Mouse (Mus musculus) megakaryocyte-erythroid progenitor cell, adult 5-6 weeks (primary cell): Measurements from ENCODE around the gene Ttc33. TPM values are rescaled to one million over a fixed set of nuclear protein-coding genes. Genes with fewer than 3 reads are reported as not detected.
"Not testable (repeated sequence)": the region's sequence is repeated elsewhere in the genome, so short reads cannot be mapped to it uniquely, and the experiment has no call there.

ENCODE experiments used
- ATAC-seq: replicated peaks from 2 replicates; pipeline ENCODE4 v1.8.0; 2016; ENCODE audit warnings: mild to moderate bottlenecking, inconsistent platforms; ENCODE audit not compliant: severe bottlenecking, poor library complexity, low FRiP score, low TSS enrichment
- total RNA-seq, 2 experiments: library from RNA; stranded (forward) in 1 of 2; stranded (reverse) in 1 of 2; fragments of 200-1000, 215-1000 nt in 1 of 2; fragments of >200 nt in 1 of 2; fragmentation: Nextera tagmentation in 1 of 2; gene quantifications; 2 replicates each; pipeline ENCODE4 v1.2.3; 2014 to 2017

Gene Ttc33
- total RNA-seq, 2 experiments from 2014 or later, result 12.6 to 35.6 TPM

- no peak for ATAC-seq
Observed at GRCm38 (mm10) chr15:5173217-5173820, 12.0 kb upstream of the Ttc33 start.

DNA sequence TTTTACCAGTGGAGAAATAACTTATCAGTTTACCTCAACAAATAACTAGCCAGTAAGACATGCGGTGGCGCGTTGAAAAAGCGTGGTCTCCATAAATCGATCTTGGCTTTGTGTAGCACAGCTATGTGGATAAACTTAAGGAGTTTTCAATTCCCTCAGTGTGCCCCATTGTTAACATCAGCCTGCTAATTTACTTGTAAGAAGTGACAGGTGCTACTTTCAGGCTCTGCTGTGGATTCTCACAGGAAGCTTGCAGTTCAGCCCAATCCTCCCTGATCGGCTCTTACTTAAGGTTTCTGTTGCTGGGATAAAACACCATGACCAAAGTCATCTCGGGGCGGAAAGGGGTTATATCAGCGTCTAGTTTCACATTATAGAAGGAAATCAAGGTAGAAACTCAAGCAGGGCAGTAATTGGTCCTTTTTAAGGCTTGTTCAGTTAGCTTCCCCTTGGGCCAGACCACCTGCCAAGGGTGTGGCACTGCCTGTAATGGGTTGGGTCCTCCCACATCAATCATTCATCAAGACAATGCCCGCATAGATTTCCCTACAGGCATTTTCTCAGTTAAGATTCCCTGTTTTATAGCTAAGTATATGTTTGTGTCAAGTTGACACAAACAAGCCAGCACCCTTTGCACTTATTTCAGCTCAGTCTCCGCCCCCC, 526 bp upstream of the Ttc33 start:
- no peak for ATAC-seq

DNA sequence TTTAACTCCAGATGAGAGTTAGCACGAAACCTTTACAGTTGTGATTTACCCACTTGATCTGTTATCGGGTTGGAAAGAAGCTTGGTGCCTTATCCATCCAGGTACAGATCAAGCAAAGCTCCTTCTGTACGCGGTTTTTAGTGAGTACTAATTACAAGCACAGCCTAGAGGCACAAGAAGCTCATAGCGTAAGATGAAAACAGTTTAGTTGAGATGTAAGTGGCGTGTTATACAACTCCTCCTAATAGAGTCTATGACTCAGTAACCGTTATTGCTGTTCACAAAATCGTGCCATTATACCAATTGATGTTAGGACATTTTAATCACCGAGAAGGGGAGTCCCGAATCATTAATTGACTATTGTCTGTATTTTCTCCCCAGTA, 959 bp downstream of the Ttc33 start:
- ATAC-seq, result no peak

- ATAC-seq, result no peak
Observed at GRCm38 (mm10) chr15:5187116-5187515, 1.8 kb downstream of the Ttc33 start.

DNA sequence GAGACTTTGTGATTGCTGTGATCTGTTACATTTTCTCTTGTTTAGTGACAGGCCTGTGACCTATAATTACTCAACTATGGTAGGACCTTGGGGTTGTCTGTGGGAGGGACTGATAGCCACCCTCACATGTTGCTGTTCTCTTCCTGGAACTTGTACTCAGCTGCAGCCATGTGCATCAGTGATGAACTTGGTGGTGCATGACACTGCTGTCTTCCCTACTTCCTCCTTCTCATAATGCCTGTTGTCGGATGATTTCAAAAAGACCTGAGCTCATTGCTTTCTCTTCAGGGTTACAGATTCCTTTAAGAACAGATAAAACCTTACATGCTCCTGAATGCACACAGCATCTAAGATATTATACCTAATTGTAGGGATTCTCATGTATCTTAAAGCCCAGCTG, 2.7 kb downstream of the Ttc33 start:
- ATAC-seq, result no peak

GRCm38 (mm10) chr15:5189504-5190093, 4.3 kb downstream of the Ttc33 start:
- ATAC-seq, result no peak

GRCm38 (mm10) chr15:5193833-5194232, 8.5 kb downstream of the Ttc33 start:
- 0 out of 2 replicates have a peak, but pooled peaks have one; percentile 44 for ATAC-seq

GRCm38 (mm10) chr15:5194446-5194845, 9.1 kb downstream of the Ttc33 start:
- ATAC-seq, result no peak

- no peak for ATAC-seq
Observed at GRCm38 (mm10) chr15:5194931-5195330, 9.6 kb downstream of the Ttc33 start.

DNA sequence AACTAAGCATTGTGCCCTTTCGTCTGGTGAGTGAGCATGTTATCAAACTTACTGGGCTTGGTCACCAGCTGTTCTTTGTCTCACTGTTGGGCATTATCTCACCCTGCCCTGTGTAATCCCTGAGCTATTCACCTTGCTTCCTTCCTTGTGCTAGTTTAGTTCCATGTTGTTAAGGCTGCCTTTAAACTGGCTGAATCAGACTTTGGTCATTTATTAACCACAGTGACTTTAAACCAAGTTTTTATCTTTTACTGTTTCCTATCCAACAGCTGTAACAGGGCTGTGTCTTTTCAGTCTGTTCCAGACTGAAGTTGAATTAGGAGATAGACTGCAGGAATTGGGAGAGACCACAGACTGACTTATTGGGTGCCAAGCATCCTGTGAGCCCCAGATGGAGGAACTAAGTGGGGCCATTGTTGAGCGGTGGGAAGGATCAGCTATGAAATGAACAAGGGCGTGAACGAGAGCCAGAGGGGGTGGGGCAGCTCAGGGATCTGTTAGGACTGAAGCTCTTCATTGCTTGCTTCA, 10.7 kb downstream of the Ttc33 start:
- ATAC-seq, result peak; percentile 90

DNA sequence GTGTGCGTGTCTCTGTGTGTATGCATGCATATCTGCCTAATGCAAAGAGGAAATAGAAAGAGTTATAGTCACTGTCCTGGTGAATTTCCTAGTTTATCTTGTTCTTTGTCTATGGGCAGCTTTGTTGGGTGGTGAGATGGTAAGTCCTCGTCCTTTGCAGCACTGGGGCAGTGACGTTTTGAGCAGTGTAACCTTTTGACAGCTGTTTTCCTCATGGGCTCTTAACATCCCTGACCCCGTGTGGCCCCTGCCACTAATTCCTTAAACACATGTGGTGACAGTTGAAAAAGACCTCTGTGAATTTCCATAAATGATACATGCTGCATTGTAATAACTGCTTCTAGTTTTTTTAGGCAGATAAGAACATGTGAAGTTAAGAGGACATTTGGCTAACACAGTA, 11.4 kb downstream of the Ttc33 start:
- ATAC-seq, result no peak

- no peak for ATAC-seq
Observed at GRCm38 (mm10) chr15:5205222-5205621, 19.9 kb downstream of the Ttc33 start.

DNA sequence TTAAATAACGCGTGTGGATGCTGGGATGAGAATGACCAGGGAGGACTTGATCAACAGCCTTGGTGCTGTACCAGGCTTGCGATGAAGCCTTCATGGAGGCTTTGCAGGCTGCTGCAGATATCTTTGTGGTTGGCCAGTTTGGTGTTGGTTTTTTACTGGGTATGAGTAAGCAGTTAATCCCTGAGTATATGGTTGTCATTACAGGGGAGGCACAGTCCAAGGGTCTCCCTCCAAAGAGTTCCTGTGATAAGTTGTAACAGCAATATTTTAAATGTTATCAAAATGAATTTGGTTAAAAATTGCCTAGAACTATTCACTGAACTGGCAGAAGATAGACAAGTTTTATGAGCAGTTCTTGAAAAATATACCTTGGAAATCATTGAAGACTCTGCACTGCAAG, 23.8 kb downstream of the Ttc33 start:
- no peak for ATAC-seq

GRCm38 (mm10) chr15:5220491-5220890, 35.2 kb downstream of the Ttc33 start:
- no peak for ATAC-seq

DNA sequence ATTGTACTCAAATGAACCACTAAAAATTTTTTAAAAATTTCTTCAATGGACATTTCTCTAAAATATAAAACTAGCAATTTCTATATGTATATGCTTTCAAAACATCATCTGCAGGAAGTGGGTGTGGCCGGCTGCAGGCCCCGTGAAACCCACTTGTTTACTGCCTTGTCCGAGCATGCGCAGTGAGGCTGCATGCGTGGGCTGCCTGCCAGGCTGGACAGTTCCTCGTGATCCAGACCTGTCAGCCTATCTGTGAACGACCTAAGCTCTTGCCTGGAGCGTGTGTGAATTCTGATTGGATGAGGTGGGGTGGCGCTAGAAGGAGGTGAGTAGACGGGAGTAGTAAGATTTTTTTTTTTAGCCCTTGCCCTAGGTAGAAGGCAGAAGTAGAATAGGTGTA, 45.4 kb downstream of the Ttc33 start:
- ATAC-seq, result not testable (repeated sequence)

DNA sequence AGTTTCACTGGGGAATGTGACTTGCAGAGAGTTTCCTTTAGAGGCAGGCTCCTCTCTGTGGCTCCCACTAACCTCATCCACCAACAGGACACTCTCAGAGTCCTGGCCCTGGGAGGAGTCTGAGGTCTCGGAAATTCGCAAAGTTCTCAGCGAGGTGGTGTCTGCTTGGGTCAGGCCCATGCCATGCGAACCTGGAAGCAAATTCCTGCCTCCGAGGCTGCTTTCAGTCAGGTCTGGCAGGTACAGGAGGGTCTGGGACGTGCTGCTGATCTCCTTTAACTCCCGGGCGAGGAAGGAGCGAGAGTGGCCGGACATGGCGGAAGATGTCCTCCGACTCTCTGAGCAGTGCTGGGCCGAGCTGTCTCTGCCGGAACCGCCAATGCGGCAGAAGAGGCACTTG, 49.3 kb downstream of the Ttc33 start:
- ATAC-seq, result no peak

- no peak for ATAC-seq
Observed at GRCm38 (mm10) chr15:5235527-5235926, 50.2 kb downstream of the Ttc33 start.

- peak; percentile 62 for ATAC-seq
Observed at GRCm38 (mm10) chr15:5236538-5236937, 51.2 kb downstream of the Ttc33 start.

DNA sequence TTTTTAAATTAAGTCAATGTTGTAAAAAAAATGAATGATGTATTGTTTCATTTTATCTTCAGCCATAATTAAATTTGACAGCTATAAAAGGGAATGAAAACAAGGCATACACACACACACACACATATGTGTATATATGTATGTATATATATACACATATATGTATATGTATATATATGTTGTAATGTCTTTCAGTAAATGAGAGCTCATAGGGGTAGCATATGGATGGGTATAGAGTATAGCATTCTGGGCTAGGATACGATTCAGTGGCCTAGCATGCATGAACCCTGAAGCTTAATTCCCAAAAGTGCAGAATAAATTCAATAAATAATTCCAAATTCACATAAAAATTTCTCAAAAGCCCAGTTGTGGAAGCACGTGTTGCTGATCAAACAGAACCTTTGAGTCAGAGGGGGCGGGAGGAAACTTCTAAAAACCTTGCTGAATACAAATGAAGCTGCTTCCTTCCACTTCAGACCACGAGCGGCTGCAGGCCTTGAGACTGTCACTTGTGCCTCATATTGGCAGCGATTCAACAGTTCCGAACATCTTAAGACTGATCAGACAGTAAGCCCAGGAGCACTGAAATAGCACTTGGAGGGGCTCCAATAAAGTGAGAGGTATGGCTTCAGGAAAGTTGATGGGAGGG, 51.8 kb downstream of the Ttc33 start:
- no peak for ATAC-seq

- ATAC-seq, result no peak
Observed at GRCm38 (mm10) chr15:5238073-5238472, 52.7 kb downstream of the Ttc33 start.
